Mouse (Mus musculus) heart, embryonic 10.5 days (tissue): Measurements from ENCODE around the gene St8sia4. TPM values are rescaled to one million over a fixed set of nuclear protein-coding genes. Genes with fewer than 3 reads are reported as not detected.
A peak's percentile ranks its signal among the peaks of the same experiment; 100 is the strongest.

Source experiments
- DNase-seq: peaks from one replicate; pipeline ENCODE4 v3.0.0-alpha.2; 2017; ENCODE audit warnings: low spot score
- H3K27ac ChIP-seq: fragments of 300-500 bp; sonication (generic); 2 replicates; pipeline ENCODE4 v1.5.1; 2016; ENCODE audit warnings: mild to moderate bottlenecking
- H3K27me3 ChIP-seq: fragments of 300-500 bp; sonication (generic); 2 replicates; pipeline ENCODE4 v1.6.1; 2016; ENCODE audit warnings: mild to moderate bottlenecking; ENCODE audit not compliant: poor library complexity, insufficient read depth, severe bottlenecking
- H3K36me3 ChIP-seq: fragments of 300-500 bp; sonication (generic); 2 replicates; pipeline ENCODE4 v1.6.1; 2016; ENCODE audit warnings: mild to moderate bottlenecking, moderate library complexity
- H3K4me1 ChIP-seq: fragments of 300-500 bp; sonication (generic); 2 replicates; pipeline ENCODE4 v1.6.1; 2016; ENCODE audit warnings: mild to moderate bottlenecking
- H3K4me3 ChIP-seq: fragments of 300-500 bp; sonication (generic); 2 replicates; pipeline ENCODE4 v1.5.1; 2016; ENCODE audit warnings: mild to moderate bottlenecking, moderate library complexity
- H3K9me3 ChIP-seq: fragments of 300-500 bp; sonication (generic); 2 replicates; pipeline ENCODE4 v1.6.1; 2016; ENCODE audit warnings: mild to moderate bottlenecking, moderate library complexity
- WGBS: fragments of 180-500 bp; shearing (Covaris S2); methylation state at CpG from one replicate; pipeline ENCODE4 v1.1.7; 2016; 5-methylcytosine and 5-hydroxymethylcytosine counted together
- polyA plus RNA-seq: library from polyadenylated mRNA; unstranded; fragments of >200 nt; fragmentation: Nextera tagmentation; extraction: Ambion mirVana; gene quantifications from 2 replicates; pipeline ENCODE4 v1.2.1, GENCODE M21; 2016

The St8sia4 gene
- 0.46 and 2.1 TPM in 2 replicates for polyA plus RNA-seq

- Histone ChIP-seq H3K27ac (0 out of 2 replicates have a peak within 1 kb of the TSS, but pooled peaks have one; percentile 16), H3K4me1 (peaks cover 14% of the 10 kb centered on the region; the same call in 1 of the 2 replicates), H3K36me3 (no peaks in the 10 kb centered on the region), H3K9me3 (no peaks in the 10 kb centered on the region), H3K27me3 (peaks cover 21% of the 10 kb centered on the region), H3K4me3 (peak within 1 kb of the TSS; percentile 68)
- DNase-seq: peak; percentile 88
- under 1% methylated on average over 52 of the region's 52 CpGs for WGBS
Observed at GRCm38 (mm10) chr1:95667435-95668252, at the start of gene St8sia4. Gene St8sia4, minus strand, starts transcription at chr1:95667571.

- Histone ChIP-seq H3K27ac (no peak overlapping the region), H3K27me3 (no peaks in the 10 kb centered on the region), H3K36me3 (no peaks in the 10 kb centered on the region), H3K4me1 (no peaks in the 10 kb centered on the region), H3K4me3 (no peak overlapping the region), H3K9me3 (no peaks in the 10 kb centered on the region)
- WGBS: 72% methylated on average over 3 of the region's 3 CpGs
- no peak for DNase-seq
Observed at GRCm38 (mm10) chr1:95709181-95709580, 41.8 kb upstream of the St8sia4 start.

GRCm38 (mm10) chr1:95699903-95700302 lies 32.5 kb upstream of the St8sia4 start:
- Histone ChIP-seq H3K9me3 (no peaks in the 10 kb centered on the region), H3K27me3 (no peaks in the 10 kb centered on the region), H3K4me1 (no peaks in the 10 kb centered on the region), H3K27ac (no peak overlapping the region), H3K4me3 (no peak overlapping the region), H3K36me3 (no peaks in the 10 kb centered on the region)
- DNase-seq: no peak

- WGBS: 81% methylated on average over 3 of the region's 3 CpGs
- Histone ChIP-seq H3K4me3 (no peak overlapping the region), H3K9me3 (no peaks in the 10 kb centered on the region), H3K36me3 (no peaks in the 10 kb centered on the region), H3K27ac (no peak overlapping the region), H3K27me3 (no peaks in the 10 kb centered on the region), H3K4me1 (no peaks in the 10 kb centered on the region)
- DNase-seq: no peak
Observed at GRCm38 (mm10) chr1:95674052-95674451, 6.7 kb upstream of the St8sia4 start.

GRCm38 (mm10) chr1:95668253-95668805 lies 958 bp upstream of the St8sia4 start:
- peak overlapping the region; percentile 68 for H3K4me3 ChIP-seq
- peaks cover 14% of the 10 kb centered on the region; the same call in 1 of the 2 replicates for H3K4me1 ChIP-seq
- DNase-seq: no peak
- H3K9me3 ChIP-seq: no peaks in the 10 kb centered on the region
- no peak overlapping the region for H3K27ac ChIP-seq
- WGBS: 8% methylated on average over 6 of the region's 6 CpGs
- H3K27me3 ChIP-seq: peaks cover 21% of the 10 kb centered on the region
- H3K36me3 ChIP-seq: no peaks in the 10 kb centered on the region

- 2% methylated on average over 14 of the region's 14 CpGs for WGBS
- Histone ChIP-seq H3K9me3 (no peaks in the 10 kb centered on the region), H3K4me3 (peak overlapping the region; percentile 68), H3K27me3 (peaks cover 21% of the 10 kb centered on the region), H3K27ac (no peak overlapping the region), H3K36me3 (no peaks in the 10 kb centered on the region), H3K4me1 (peaks cover 14% of the 10 kb centered on the region; the same call in 1 of the 2 replicates)
- no peak for DNase-seq
Observed at GRCm38 (mm10) chr1:95666541-95667320, 640 bp downstream of the St8sia4 start.

- 4% methylated on average over 17 of the region's 17 CpGs for WGBS
- no peak for DNase-seq
- H3K36me3 ChIP-seq: no peaks in the 10 kb centered on the region
- H3K27ac ChIP-seq: no peak overlapping the region
- H3K4me3 ChIP-seq: peak overlapping the region; percentile 68
- peaks cover 21% of the 10 kb centered on the region for H3K27me3 ChIP-seq
- H3K9me3 ChIP-seq: no peaks in the 10 kb centered on the region
- H3K4me1 ChIP-seq: peaks cover 14% of the 10 kb centered on the region; the same call in 1 of the 2 replicates
Observed at GRCm38 (mm10) chr1:95665951-95666484, 1.4 kb downstream of the St8sia4 start.

GRCm38 (mm10) chr1:95664969-95665702 lies 2.2 kb downstream of the St8sia4 start:
- Histone ChIP-seq H3K4me3 (peak overlapping the region; percentile 68), H3K27me3 (peaks cover 21% of the 10 kb centered on the region), H3K9me3 (no peaks in the 10 kb centered on the region), H3K27ac (no peak overlapping the region), H3K4me1 (peaks cover 14% of the 10 kb centered on the region; the same call in 1 of the 2 replicates), H3K36me3 (no peaks in the 10 kb centered on the region)
- DNase-seq: no peak
- 12% methylated on average over 20 of the region's 22 CpGs for WGBS

- H3K36me3 ChIP-seq: no peaks in the 10 kb centered on the region
- no peak overlapping the region for H3K27ac ChIP-seq
- 28% methylated on average over 4 of the region's 4 CpGs for WGBS
- peaks cover 14% of the 10 kb centered on the region; the same call in 1 of the 2 replicates for H3K4me1 ChIP-seq
- no peaks in the 10 kb centered on the region for H3K9me3 ChIP-seq
- DNase-seq: no peak
- H3K27me3 ChIP-seq: peaks cover 21% of the 10 kb centered on the region
- H3K4me3 ChIP-seq: no peak overlapping the region
Observed at GRCm38 (mm10) chr1:95664321-95664825, 3.0 kb downstream of the St8sia4 start.

- 84% methylated on average over 5 of the region's 5 CpGs for WGBS
- DNase-seq: no peak
- Histone ChIP-seq H3K9me3 (no peaks in the 10 kb centered on the region), H3K4me1 (no peaks in the 10 kb centered on the region), H3K36me3 (no peaks in the 10 kb centered on the region), H3K4me3 (no peak overlapping the region), H3K27me3 (no peaks in the 10 kb centered on the region), H3K27ac (no peak overlapping the region)
Observed at GRCm38 (mm10) chr1:95657051-95657668, 10.2 kb downstream of the St8sia4 start.

GRCm38 (mm10) chr1:95655564-95655963 lies 11.8 kb downstream of the St8sia4 start:
- H3K4me1 ChIP-seq: no peaks in the 10 kb centered on the region
- H3K9me3 ChIP-seq: no peaks in the 10 kb centered on the region
- no peak overlapping the region for H3K27ac ChIP-seq
- 80% methylated on average over 9 of the region's 9 CpGs for WGBS
- no peaks in the 10 kb centered on the region for H3K27me3 ChIP-seq
- no peak for DNase-seq
- H3K4me3 ChIP-seq: no peak overlapping the region
- no peaks in the 10 kb centered on the region for H3K36me3 ChIP-seq

GRCm38 (mm10) chr1:95653445-95653844 lies 13.9 kb downstream of the St8sia4 start:
- H3K4me1 ChIP-seq: no peaks in the 10 kb centered on the region
- H3K27ac ChIP-seq: no peak overlapping the region
- WGBS: 80% methylated on average over 8 of the region's 8 CpGs
- H3K4me3 ChIP-seq: no peak overlapping the region
- no peak for DNase-seq
- H3K27me3 ChIP-seq: no peaks in the 10 kb centered on the region
- no peaks in the 10 kb centered on the region for H3K9me3 ChIP-seq
- no peaks in the 10 kb centered on the region for H3K36me3 ChIP-seq
